Mouse (Mus musculus) left cerebral cortex, adult 11 months (tissue): ENCODE data around the gene Grm7.

Experiments used
- DNase-seq: peaks from one replicate; pipeline ENCODE4 v3.0.0; 2022; ENCODE audit warnings: low spot score

Grm7 gene

GRCm38 (mm10) chr6:110645411-110646361 is at the start of gene Grm7:
Gene Grm7 (plus strand): TSS chr6:110645581.
- DNase-seq = no peak

DNA sequence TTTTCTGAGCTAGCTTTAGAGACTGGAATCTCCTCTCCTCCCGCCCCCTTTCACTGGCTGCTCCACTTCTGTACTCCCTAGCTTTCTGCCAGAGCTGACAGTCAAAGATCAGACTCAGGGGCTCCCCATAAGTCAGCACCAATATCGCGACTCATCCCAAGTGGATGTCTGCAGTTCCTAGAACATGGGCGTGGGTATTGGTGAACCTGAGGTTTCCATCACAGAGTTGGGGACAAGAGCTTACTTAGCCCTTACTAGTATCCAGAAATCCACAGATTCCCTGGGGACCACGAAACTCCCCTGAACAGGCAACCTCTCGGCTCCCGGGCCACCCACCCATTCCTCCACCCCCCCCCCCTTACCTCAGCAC is 355 bp upstream of the Grm7 start:
- DNase-seq = no peak

DNA sequence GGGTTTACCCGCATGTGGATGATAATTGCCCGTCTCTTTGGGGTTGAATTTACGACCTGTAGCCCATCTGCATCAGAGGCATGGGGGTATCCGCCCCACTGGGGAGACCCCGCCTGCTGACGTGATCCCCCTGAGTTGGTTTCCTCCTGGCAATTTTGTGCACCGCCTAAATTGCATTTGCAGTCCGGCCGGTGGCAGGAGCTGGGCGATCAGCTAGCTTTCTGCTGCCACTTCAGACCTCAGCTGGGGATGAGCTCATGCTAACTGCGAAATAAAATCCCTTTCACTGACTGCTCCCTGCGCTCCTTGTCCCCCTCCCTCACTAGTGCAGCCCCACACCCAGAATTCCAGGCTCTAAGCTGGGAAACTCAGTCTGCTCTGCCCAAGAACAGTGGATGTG is 1.5 kb downstream of the Grm7 start:
- DNase-seq = no peak

GRCm38 (mm10) chr6:110649227-110649626 is 3.8 kb downstream of the Grm7 start:
- DNase-seq = no peak

- DNase-seq = no peak
Observed at GRCm38 (mm10) chr6:110653361-110654001, 8.1 kb downstream of the Grm7 start.

DNA sequence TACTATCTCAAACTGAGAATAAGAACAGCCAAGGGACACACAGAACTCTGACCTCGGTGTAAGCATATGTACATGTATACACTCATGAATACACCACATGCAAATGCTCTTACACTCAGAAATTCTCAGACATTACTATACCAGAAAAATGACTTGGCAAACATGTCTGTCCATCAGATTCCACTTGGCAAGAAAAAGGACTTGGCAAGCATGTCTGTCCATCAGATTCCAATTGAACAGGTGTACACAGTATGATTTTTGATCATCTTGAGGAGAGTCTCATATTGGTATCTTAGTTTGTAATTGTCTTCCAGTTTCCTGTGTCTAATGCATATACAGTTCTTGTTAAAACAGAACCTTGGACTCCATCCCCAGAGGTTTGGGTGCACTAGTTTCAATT is 19.1 kb downstream of the Grm7 start:
- no peak for DNase-seq

DNA sequence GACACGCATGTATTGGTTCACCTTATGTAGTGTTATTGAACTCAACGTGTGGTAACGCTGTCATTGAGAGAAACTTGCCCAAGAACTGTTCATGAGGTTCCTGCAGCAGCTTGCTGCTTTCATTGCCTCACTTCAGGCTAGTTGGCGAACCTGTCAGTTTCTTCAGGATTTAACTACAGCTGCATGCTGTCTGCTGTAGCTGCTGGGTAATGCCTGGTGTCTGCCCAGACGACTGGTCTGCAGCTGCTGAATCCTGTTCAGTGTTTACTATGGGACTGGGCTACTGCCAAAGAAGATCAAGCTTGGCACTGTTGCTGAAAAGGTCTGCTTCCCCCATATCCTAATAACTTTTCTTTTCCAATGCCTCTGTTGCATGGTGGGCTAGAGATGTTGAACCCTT is 23.1 kb downstream of the Grm7 start:
- DNase-seq = no peak

GRCm38 (mm10) chr6:110690954-110691353 is 45.6 kb downstream of the Grm7 start:
- DNase-seq = no peak

- DNase-seq = peak; percentile 9
Observed at GRCm38 (mm10) chr6:110709763-110710162, 64.4 kb downstream of the Grm7 start.

GRCm38 (mm10) chr6:110714943-110715342 is 69.6 kb downstream of the Grm7 start:
- DNase-seq = no peak

GRCm38 (mm10) chr6:110723371-110723770 is 78.0 kb downstream of the Grm7 start:
- no peak for DNase-seq

DNA sequence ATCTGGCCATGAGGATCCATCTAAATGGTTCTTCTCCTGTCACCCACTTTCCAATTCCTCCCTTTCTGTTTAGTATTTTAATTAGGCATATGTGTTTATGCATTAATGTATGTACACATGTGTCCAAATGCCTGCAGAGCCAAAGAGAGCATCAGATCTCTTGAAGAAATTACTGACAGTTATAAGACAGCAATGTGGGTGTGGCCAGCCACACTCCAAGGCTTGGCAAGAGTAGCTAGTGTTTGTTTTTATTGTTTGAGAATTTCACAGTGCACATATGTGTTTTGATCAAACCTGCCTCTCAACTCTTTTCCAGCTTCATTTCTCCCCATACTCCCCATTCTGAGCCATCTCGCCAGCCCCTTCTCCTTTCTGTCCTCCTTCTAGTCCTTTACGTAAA is 88.5 kb downstream of the Grm7 start:
- no peak for DNase-seq

GRCm38 (mm10) chr6:110743981-110744670 is 98.7 kb downstream of the Grm7 start:
- DNase-seq = no peak

DNA sequence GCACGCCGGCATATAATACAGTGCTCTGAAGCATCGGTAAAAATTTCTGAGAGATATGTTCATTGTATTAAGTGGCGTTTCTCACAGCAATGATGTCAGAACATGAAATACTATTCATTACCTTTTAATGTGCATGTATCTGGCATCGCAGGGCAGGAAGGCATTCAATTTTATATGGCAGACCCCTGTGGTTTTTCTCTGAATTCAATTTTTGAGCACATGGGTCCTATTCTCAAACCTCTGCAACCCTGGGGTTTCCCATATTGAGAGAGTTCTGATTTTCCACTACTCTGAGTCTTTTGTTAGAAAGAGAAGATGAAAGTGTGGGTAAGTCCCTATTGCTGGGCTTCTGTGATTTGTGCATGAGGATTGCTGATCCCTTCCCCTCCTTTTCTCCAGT is 110.5 kb downstream of the Grm7 start:
- DNase-seq = no peak

DNA sequence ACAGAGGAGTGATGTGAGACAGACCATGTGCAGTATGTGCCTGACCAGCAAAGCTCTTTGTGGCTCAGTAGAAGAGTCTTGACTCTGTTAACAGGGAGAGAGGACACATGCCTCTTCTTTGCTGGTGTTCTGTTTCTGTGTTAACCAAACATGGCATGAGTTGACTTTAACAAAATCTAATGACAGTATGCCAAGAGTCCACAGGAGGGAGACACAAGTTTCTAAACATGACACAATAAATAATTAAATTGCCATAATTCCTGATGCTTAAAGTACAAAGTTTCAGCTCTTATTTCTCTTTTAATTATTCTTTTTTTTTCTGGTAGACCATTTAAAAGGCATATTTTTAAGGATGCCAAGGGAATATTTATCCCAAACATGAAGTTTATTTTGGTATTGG is 124.2 kb downstream of the Grm7 start:
- no peak for DNase-seq

- no peak for DNase-seq
Observed at GRCm38 (mm10) chr6:110772652-110773051, 127.3 kb downstream of the Grm7 start.

GRCm38 (mm10) chr6:110776046-110776445 is 130.7 kb downstream of the Grm7 start:
- no peak for DNase-seq

- DNase-seq = no peak
Observed at GRCm38 (mm10) chr6:110785497-110785928, 140.1 kb downstream of the Grm7 start.

GRCm38 (mm10) chr6:110792696-110793095 is 147.3 kb downstream of the Grm7 start:
- DNase-seq = no peak

DNA sequence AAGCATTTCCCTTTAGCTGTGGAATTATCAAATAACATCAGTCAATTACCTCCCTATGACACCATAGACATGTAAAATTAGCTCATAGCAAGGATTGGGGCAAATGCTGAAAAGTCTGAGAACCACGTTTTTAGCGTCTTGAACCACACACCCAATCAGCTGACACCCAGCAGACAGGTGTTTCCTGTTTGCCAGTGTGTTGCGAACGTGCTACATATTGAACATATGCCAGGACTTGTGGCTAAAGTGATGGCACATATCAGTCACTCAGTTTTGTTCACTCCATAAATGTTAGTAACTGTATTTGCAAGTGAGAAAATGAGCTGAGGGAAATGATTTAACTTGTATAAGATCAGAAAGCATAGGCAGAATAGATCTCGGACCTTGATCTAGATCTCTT is 162.1 kb downstream of the Grm7 start:
- DNase-seq = no peak

GRCm38 (mm10) chr6:110812214-110812613 is 166.8 kb downstream of the Grm7 start:
- DNase-seq = no peak

DNA sequence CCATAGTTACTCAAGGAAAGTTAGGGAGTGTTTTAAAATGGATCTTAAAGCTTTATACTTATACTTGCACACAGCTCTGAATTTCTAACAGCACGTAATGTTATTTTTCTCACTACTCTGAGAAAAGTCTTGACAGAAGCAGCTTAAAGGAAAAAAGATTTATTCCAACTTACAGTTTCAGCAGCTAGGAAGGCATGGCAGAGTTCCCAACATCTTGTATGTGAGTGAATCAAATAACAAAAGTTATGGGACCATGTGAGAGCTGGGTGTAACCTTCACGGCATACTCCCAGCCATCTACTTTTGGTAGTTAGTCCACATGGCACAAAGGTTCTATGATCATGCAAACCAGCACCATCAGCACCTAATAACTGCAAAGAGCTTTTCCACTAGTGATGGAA is 172.9 kb downstream of the Grm7 start:
- peak; percentile 8 for DNase-seq

GRCm38 (mm10) chr6:110868311-110868710 is 222.9 kb downstream of the Grm7 start:
- DNase-seq = no peak
